Mouse (Mus musculus): ENCODE data around the gene 1700113H08Rik. TPM values are rescaled to one million over a fixed set of nuclear protein-coding genes. Genes with fewer than 3 reads are reported as not detected.

Gene 1700113H08Rik
- polyA plus RNA-seq (2015; fragmentation: Nextera tagmentation; extraction: Ambion mirVana), result not detected in 2 replicates

DNA sequence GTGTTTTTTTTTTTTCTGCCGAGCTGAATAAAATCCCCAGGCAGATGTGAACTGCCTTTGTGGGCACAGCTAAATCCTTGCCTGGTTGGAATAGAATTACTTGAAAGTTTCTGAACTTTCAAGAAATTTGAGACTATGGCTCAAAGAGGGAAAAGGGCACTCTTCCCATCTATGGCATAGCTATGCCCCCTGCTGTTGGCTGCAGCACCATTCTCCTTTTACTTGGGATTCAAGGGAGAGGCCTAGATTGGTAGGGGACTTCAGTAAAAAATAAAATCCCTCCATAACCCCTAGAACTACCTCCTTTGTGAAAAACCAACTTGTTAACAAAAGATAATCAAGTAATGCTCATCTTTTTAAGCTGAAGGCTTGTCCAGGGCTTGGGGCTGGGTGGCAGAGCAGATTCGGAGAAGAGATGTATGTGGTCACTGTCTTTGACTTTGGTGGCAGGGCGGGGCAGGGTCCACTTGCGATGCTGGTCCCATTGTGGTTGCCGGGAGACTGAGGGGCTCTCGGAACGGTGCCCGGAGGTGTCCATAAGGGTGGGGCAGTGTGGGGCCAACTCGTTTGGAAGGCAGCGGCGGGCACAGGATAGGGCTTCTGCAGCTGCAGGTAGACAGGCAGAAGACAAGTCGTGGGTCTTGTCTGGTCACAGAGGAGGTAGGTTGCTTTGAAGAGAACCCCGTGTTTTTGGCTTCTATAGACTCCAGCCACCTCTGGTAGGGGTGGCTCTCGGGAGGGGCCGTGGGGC is at the start of gene 1700113H08Rik:
1700113H08Rik (plus strand) TSS at position 546 of the 751 bp plus-strand sequence.
- 9% methylated on average over 15 of the region's 15 CpGs for WGBS
- Histone ChIP-seq H3K4me2 (replicated peaks) (peak within 1 kb of the TSS; percentile 94), H3K9me3 (no peaks in the 10 kb centered on the region), H3K9ac (peak within 1 kb of the TSS; percentile 65), H3K4me1 (peaks cover 11% of the 10 kb centered on the region), H3K27me3 (0 out of 2 replicates have a peak, but pooled peaks cover 2% of the 10 kb centered on the region), H3K27ac (no peak within 1 kb of the TSS), H3K36me3 (no peaks in the 10 kb centered on the region), H3K4me3 (peak within 1 kb of the TSS; percentile 58)
- ATAC-seq (ENCODE audit: low FRiP score, low read depth), result no peak

GRCm38 (mm10) chr10:87008215-87008499 is 49.7 kb upstream of the 1700113H08Rik start:
- H3K9me3 ChIP-seq, result no peaks in the 10 kb centered on the region
- H3K4me1 ChIP-seq, result no peaks in the 10 kb centered on the region
- no peak for ATAC-seq (ENCODE audit: low FRiP score, low read depth)
- WGBS, result 90% methylated on average over 3 of the region's 3 CpGs
- no peak overlapping the region for H3K4me2 ChIP-seq (replicated peaks)
- no peaks in the 10 kb centered on the region for H3K36me3 ChIP-seq
- no peaks in the 10 kb centered on the region for H3K27me3 ChIP-seq
- no peak overlapping the region for H3K4me3 ChIP-seq
- no peak overlapping the region for H3K9ac ChIP-seq
- no peak overlapping the region for H3K27ac ChIP-seq

- Histone ChIP-seq H3K4me2 (replicated peaks) (no peak overlapping the region), H3K4me1 (no peaks in the 10 kb centered on the region), H3K9ac (no peak overlapping the region), H3K27ac (no peak overlapping the region), H3K36me3 (no peaks in the 10 kb centered on the region), H3K27me3 (no peaks in the 10 kb centered on the region), H3K4me3 (no peak overlapping the region), H3K9me3 (no peaks in the 10 kb centered on the region)
- no peak for ATAC-seq (ENCODE audit: low FRiP score, low read depth)
- WGBS, result 85% methylated on average over 7 of the region's 7 CpGs
Observed at GRCm38 (mm10) chr10:87012087-87012486, 45.8 kb upstream of the 1700113H08Rik start.

DNA sequence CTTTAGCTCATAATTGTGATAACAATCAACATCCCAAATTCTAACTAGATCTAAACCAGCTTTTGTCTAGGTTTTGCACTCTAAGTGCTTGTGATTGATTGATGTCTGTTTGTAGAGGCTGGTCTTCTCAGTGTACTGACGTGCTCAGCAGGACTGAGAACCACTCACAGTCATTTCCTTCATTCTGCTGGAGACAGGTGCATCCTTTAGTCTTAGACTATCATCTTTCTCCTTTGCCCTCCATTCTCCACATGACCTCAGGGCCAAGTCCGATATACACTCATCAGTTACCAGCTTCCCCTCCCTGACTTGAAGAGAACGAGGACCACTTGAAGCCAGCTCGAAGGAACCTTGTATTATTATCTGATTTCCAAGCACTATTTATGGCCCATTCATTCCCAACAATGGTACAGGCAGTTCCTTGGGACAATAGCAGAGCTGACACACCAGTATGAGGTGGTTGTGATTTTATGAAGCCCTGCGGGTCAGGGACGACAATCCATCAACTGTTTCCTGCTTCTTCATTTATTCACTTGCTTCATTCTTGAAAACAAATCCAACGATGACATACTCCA is 43.4 kb upstream of the 1700113H08Rik start:
- Histone ChIP-seq H3K9me3 (no peaks in the 10 kb centered on the region), H3K36me3 (no peaks in the 10 kb centered on the region), H3K4me2 (replicated peaks) (no peak overlapping the region), H3K4me3 (no peak overlapping the region), H3K27ac (no peak overlapping the region), H3K27me3 (no peaks in the 10 kb centered on the region), H3K4me1 (peaks cover 4% of the 10 kb centered on the region; the same call in 1 of the 2 replicates), H3K9ac (no peak overlapping the region)
- ATAC-seq (ENCODE audit: low FRiP score, low read depth), result no peak
- 82% methylated on average over 7 of the region's 7 CpGs for WGBS

DNA sequence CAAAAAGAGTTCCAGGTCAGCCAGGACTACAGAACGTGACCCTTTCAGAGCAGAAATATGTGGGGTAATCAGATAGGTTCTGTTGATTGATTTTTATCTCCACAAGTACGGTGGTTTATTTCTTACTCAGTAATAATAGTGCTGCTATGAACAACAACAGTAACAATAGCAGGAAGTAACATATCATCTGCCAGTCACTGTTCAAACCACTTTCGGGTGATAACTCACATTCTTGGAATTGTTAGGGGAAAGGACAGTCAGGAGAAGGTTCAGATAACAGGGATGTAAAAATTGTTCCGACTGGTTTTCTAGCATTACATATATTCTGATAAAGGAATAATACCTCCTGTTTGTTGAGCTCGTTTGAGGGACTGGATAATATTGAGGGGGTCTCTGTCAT is 42.4 kb upstream of the 1700113H08Rik start:
- Histone ChIP-seq H3K36me3 (no peaks in the 10 kb centered on the region), H3K27ac (no peak overlapping the region), H3K4me2 (replicated peaks) (no peak overlapping the region), H3K27me3 (no peaks in the 10 kb centered on the region), H3K9me3 (no peaks in the 10 kb centered on the region), H3K4me1 (peaks cover 4% of the 10 kb centered on the region; the same call in 1 of the 2 replicates), H3K4me3 (no peak overlapping the region), H3K9ac (no peak overlapping the region)
- 67% methylated on average over 5 of the region's 5 CpGs for WGBS
- ATAC-seq (ENCODE audit: low FRiP score, low read depth), result no peak

DNA sequence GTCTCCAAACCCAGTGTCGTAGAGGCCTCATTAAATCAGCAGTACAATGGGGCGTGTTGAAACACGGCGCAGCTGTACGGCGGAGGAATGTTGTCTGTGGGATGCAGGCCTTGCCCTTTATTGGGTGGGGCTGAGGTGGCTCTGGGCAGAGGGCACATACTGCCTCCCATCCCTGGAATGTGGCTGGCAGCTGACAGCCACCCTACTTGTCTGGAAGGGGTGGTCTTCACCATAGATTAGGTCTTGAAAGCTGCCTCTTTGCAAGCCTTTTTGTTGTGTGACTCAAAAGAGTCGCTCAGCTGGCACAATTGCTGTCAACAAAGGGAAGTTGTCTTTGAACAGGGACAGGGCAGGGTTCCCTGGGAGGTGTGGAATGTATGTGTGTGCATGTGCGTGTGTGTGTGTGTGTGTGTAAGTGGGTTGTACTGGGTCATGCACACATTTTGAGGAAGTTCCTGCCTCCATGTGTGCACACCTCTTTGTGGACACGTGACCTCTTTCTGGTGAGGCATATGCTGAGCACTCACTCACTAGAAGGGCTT is 41.6 kb upstream of the 1700113H08Rik start:
- H3K36me3 ChIP-seq, result no peaks in the 10 kb centered on the region
- no peaks in the 10 kb centered on the region for H3K9me3 ChIP-seq
- H3K9ac ChIP-seq, result no peak overlapping the region
- no peaks in the 10 kb centered on the region for H3K27me3 ChIP-seq
- no peak overlapping the region for H3K4me2 ChIP-seq (replicated peaks)
- H3K4me3 ChIP-seq, result no peak overlapping the region
- H3K27ac ChIP-seq, result no peak overlapping the region
- ATAC-seq (ENCODE audit: low FRiP score, low read depth), result 0 out of 2 replicates have a peak, but pooled peaks have one; percentile 24
- 69% methylated on average over 9 of the region's 9 CpGs for WGBS
- peaks cover 4% of the 10 kb centered on the region; the same call in 1 of the 2 replicates for H3K4me1 ChIP-seq

DNA sequence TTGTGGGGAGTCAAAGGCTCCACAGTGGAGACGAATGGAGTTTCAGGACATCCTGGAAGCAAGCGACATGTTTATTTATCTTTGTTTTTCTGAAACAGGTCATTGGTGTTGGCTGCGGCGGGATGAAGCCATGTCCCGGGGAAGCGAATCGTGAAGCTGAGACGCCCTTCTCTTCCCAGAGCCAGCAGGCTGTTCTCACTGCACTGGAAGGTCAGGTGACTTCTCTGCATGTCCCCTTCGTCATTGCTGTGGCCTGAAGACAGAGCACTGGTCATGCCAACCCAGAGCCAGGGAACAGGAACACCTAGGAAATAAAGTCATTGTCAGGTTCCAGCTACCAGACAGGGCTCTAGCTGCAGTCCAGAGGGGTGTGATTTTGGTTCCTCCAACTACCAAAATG is 39.0 kb upstream of the 1700113H08Rik start:
- H3K4me3 ChIP-seq, result no peak overlapping the region
- no peaks in the 10 kb centered on the region for H3K9me3 ChIP-seq
- H3K27ac ChIP-seq, result no peak overlapping the region
- H3K9ac ChIP-seq, result no peak overlapping the region
- no peaks in the 10 kb centered on the region for H3K36me3 ChIP-seq
- H3K4me2 ChIP-seq (replicated peaks), result no peak overlapping the region
- no peak for ATAC-seq (ENCODE audit: low FRiP score, low read depth)
- 74% methylated on average over 9 of the region's 9 CpGs for WGBS
- H3K4me1 ChIP-seq, result peaks cover 4% of the 10 kb centered on the region; the same call in 1 of the 2 replicates
- no peaks in the 10 kb centered on the region for H3K27me3 ChIP-seq

- Histone ChIP-seq H3K9ac (no peak overlapping the region), H3K9me3 (no peaks in the 10 kb centered on the region), H3K36me3 (no peaks in the 10 kb centered on the region), H3K4me2 (replicated peaks) (no peak overlapping the region), H3K4me3 (no peak overlapping the region), H3K27me3 (no peaks in the 10 kb centered on the region), H3K4me1 (peaks cover 4% of the 10 kb centered on the region; the same call in 1 of the 2 replicates), H3K27ac (no peak overlapping the region)
- 69% methylated on average over 15 of the region's 16 CpGs for WGBS
- no peak for ATAC-seq (ENCODE audit: low FRiP score, low read depth)
Observed at GRCm38 (mm10) chr10:87020711-87021110, 37.1 kb upstream of the 1700113H08Rik start.

GRCm38 (mm10) chr10:87024884-87025283 is 33.0 kb upstream of the 1700113H08Rik start:
- Histone ChIP-seq H3K4me3 (no peak overlapping the region), H3K27ac (no peak overlapping the region), H3K4me2 (replicated peaks) (no peak overlapping the region), H3K9me3 (no peaks in the 10 kb centered on the region), H3K36me3 (no peaks in the 10 kb centered on the region), H3K27me3 (peaks cover 2% of the 10 kb centered on the region; the same call in 1 of the 2 replicates), H3K4me1 (no peaks in the 10 kb centered on the region), H3K9ac (no peak overlapping the region)
- ATAC-seq (ENCODE audit: low FRiP score, low read depth), result peak; percentile 80
- WGBS, result 2% methylated on average over 8 of the region's 10 CpGs

DNA sequence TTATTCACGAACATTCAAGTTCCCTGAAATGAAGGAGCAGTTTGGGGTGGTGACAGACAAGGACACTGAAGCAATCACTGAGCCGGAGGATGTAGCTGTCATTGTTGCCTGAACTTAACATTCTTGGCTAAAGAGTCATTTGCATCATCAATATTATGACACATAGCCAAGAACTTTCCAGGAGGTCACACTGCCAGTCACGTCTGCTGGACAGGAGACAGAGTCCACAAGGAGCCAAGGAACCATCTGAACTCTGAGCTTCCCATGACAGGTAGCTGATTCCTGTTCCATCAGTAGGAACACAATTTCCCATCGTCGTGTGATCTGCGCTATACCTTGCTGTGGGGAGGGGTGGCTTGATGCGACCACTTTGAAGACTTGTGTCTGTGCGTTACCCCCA is 25.1 kb upstream of the 1700113H08Rik start:
- 88% methylated on average over 8 of the region's 8 CpGs for WGBS
- no peak overlapping the region for H3K4me2 ChIP-seq (replicated peaks)
- no peak for ATAC-seq (ENCODE audit: low FRiP score, low read depth)

DNA sequence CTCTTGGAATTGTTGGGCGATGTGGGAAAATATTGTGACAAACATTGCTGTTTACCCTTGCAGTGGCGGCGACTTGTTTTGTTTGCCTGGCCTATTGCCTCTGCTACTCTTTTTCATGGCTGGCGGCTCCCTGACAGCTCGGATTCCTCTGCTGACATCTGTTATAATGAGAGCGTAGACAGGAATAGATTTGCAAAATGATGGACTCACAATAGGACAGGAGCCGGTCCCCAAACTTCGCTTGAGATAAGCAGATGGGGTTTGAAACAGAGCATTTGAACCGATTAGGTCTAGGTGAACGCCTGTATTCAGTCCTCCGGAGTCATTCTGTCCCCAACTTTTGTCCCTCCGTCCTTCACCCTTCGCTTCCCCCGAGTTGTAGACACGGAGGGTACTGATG is 22.0 kb upstream of the 1700113H08Rik start:
- 85% methylated on average over 15 of the region's 15 CpGs for WGBS

More for the DNA sequence above, 25.1 kb upstream of the 1700113H08Rik start:
- no peaks in the 10 kb centered on the region for H3K4me1 ChIP-seq
- H3K27ac ChIP-seq, result no peak overlapping the region
- H3K36me3 ChIP-seq, result no peaks in the 10 kb centered on the region
- no peak overlapping the region for H3K4me3 ChIP-seq
- H3K9ac ChIP-seq, result no peak overlapping the region
- H3K9me3 ChIP-seq, result no peaks in the 10 kb centered on the region
- H3K27me3 ChIP-seq, result peaks cover 11% of the 10 kb centered on the region

DNA sequence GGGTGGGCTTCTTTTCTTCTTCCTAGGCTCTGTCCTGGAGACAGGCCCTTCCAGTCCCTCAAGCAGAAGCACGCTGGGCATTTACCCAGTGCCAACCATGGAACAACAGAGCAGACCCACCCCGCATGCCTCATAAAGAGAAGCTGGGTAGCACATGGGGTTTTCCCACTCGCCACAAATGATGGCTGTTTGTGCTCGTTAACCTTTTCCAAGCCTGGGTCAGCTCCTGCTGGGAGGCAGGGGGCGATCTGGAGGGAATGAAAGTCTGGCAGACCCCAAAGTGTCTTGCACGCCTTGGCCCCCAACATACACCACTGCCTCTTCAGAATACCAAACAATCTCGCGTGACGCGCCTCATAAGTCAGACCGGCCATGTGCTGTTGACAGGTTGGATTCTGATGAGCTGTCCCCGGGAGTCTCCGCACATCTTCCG is 21.6 kb upstream of the 1700113H08Rik start:
- H3K27me3 ChIP-seq, result peaks cover 11% of the 10 kb centered on the region
- no peaks in the 10 kb centered on the region for H3K9me3 ChIP-seq
- no peak for ATAC-seq (ENCODE audit: low FRiP score, low read depth)
- H3K4me3 ChIP-seq, result no peak overlapping the region
- no peak overlapping the region for H3K27ac ChIP-seq
- 53% methylated on average over 14 of the region's 14 CpGs for whole genome bisulfite sequencing
- no peaks in the 10 kb centered on the region for H3K4me1 ChIP-seq
- H3K4me2 ChIP-seq (replicated peaks), result no peak overlapping the region
- no peaks in the 10 kb centered on the region for H3K36me3 ChIP-seq
- H3K9ac ChIP-seq, result no peak overlapping the region

More for the DNA sequence above, 22.0 kb upstream of the 1700113H08Rik start:
- Histone ChIP-seq H3K9ac (no peak overlapping the region), H3K4me3 (no peak overlapping the region), H3K4me1 (no peaks in the 10 kb centered on the region), H3K27me3 (peaks cover 11% of the 10 kb centered on the region), H3K27ac (no peak overlapping the region), H3K4me2 (replicated peaks) (no peak overlapping the region), H3K36me3 (no peaks in the 10 kb centered on the region), H3K9me3 (no peaks in the 10 kb centered on the region)
- no peak for ATAC-seq (ENCODE audit: low FRiP score, low read depth)

Data from limb, embryonic 13.5 days (tissue).